Mouse (Mus musculus) embryo, embryonic 9.5 days (tissue): Measurements from ENCODE around the gene Capn9.
A peak's percentile ranks its signal among the peaks of the same experiment; 100 is the strongest.

Source experiments
- DNase-seq: peaks from one replicate; pipeline ENCODE4 v3.0.0-alpha.2; 2017; ENCODE audit errors: extremely low spot score

Capn9 gene

DNA sequence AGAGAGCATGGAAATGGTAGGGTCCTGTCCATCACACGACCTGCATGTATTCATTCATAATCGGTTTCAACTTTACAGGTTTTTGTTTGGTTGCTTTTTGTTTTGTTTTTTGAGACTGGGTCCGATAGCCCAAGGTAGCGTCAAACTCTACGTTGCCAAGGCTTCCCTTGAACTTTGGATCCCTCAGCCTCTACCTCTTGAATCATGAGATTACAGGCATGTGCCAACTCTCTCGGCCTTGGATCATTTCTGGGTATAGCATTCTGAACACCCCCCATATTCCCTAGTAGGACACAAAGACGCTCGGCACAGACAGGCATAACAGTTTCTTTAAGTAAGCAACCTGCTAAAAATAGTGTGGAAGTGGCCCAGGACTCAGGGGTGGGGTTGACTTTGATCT, 65.7 kb downstream of the Capn9 start:
- DNase-seq, result no peak

DNA sequence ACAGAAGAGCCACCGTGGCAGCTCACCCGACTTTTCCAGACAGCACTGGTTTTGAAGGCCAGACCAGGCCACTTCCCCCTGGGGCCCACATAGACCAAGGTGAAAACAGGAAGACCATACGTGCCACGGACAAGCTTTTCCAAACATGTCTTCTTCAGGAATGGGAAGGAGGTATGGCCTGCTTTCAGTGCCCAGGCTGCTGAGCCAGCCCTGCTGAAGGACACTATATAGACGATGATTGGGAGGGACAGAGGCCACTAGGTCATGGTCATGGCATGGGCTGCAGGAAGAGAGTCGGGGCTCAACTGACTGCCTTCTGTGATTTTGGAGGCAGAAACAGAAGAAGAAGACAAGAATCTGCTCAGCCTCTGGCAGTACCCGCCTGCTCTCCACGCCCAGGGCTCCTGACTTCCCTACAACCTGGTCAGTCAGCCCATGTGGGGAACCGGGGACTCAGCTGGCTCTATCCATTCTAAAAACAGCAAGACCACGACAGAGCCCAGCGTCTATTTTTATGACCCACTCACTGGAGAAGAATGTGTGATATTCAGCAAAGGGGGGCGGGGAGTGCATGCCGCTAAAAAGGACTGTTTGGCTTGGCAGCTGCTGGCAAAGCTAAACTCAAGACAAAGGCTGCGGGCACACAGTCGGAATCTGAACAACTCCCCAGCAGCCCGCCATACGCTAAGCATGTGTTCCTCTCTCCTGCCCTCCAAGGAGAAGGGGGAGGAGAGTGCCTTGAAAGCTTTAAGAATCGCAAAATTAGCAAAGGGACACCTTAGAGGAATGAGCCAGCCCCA, 67.8 kb downstream of the Capn9 start:
- DNase-seq, result no peak

DNA sequence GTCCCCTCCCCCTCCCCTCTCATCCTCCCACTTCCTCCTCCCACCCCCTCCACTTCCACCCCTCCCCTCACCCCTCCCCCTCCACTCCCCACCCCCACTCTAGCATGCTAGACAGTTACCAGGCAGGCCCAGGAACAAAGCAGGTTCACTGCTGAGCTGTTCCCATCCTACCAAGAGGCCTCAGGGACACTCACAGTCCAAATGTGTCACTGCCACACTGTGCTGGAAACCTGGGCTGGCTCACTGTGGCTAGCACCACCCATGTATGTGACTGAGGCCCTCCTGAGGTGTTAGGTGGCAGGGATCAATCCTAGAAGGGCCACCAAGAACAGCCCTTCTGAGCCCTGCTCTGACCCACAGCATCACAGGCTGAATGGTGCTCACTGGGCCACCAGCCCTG, 72.4 kb downstream of the Capn9 start:
- no peak for DNase-seq

DNA sequence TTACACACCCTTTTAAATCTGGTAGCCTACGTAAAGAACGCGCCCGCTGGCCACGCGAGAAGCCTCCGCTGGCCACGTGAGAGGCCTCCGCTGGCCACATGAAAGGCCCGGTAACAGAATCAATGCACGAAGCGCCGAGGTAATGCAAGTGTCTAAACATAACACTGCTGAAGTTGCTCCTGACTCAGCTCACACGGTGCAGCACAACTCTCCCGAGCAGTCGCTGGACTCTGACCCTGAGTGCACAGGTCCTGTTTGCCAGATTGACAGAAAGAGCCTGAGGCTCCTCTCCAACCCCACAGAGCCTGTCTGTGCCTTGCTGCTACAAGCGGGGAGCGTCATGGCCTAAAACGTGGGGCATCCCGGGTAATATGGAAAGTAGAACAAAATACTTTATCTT, 75.9 kb downstream of the Capn9 start:
- DNase-seq, result no peak

- DNase-seq, result peak; percentile 8
Measured at GRCm38 (mm10) chr8:124652546-124652945, 76.6 kb downstream of the Capn9 start.

DNA sequence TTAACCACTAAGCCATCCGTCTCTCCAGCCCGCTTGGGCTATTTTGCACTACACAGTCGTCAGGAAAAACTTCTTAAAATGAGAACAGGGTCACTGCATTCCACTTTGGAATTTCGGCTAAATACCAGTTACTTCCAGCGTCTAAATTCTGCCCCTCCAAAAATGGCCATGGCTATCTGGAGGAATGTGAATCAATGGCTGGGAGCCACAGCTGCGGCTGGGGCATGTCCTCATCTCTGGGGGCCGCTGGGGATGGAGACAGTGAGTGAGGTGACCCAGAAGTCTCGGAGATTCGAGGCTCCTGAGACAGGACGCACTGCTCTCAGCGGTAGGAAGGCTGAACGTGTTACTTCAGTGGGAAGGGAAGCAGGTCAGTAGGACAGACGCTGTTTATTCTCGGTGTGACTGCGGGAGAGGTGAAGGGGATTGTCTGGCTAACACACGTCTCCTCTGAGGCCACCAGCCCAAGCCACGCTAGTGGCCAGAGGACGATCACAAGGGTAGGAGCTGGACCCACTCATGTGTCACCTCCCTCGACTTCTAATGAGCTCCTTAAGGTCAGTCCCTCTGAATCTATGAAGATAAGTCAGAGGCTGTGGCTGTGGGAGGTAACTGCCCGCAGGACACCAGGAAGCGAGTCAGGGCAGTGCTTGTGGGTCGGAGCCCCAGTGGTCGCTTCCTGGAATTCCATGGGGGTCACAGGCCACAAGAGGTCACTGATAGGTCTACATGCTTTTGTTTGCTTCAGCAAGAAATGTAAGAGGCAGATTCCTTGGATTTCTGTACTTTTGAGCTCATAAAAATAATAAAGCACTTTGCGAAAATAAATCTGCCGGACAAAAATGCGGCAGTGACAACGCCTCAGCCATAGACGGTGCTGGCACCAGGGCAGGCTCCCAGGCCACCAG, 77.9 kb downstream of the Capn9 start:
- DNase-seq, result peak; percentile 54

DNA sequence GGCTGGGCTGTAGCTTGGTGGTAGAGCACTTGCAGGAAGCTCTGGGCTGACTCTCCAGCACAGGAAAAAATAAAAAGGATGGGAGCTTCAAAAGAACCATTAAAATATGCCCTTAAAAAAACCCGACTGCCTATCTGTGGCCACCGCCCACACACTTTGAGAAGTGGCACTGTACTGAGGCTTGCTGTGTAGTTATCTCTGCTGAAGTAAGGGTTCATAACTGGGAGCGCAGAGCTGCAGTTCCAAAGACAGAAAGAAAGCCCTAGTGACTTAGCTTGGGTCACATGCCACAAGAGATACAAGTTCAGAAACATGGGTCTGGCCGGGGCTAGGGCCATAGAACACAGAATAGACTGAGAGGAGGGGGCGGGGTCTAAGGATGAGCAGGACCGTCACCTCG, 82.0 kb downstream of the Capn9 start:
- DNase-seq, result no peak

GRCm38 (mm10) chr8:124658415-124658814, 82.5 kb downstream of the Capn9 start:
- no peak for DNase-seq

DNA sequence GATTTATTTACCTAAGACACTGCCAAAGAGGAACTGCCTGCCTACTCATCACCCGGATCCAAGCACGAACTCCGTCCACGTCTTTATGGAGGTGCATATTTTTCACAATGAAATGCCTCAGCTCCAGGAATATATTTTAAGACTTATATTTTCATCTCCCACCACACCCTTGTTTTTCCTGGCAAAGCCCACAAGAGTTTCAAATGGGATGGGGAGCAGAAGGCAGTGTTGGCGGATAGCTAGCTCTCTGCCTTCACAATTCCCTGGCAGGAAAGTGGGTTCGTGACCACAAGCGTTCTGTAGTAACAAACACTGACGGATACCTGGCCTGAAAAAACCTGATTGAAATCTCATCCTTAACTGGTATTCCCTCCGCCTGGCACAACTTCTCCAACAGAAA, 85.9 kb downstream of the Capn9 start:
- DNase-seq, result no peak

GRCm38 (mm10) chr8:124662446-124663111, 86.7 kb downstream of the Capn9 start:
- DNase-seq, result no peak

GRCm38 (mm10) chr8:124663112-124663873, 87.4 kb downstream of the Capn9 start, which contains the start of gene 2310022B05Rik:
Gene 2310022B05Rik, minus strand, starts transcription at chr8:124663369.
- peak; percentile 97 for DNase-seq

DNA sequence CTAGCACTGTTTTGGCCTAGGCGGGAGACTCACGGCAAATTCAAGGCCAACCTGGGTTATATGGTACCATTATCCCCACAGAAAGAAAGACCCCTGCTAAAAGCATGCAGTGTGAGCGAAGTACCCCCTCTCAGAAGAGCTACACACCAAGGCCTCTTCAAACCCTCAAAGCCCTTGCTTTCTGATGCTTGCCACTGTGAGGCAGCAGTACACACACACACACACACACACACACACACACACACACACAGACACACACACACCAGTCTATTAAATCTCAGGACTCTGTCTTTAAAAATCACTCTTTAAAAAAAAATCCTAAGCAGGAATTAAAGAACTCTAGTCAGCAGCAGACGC, 87.9 kb downstream of the Capn9 start:
- no peak for DNase-seq

DNA sequence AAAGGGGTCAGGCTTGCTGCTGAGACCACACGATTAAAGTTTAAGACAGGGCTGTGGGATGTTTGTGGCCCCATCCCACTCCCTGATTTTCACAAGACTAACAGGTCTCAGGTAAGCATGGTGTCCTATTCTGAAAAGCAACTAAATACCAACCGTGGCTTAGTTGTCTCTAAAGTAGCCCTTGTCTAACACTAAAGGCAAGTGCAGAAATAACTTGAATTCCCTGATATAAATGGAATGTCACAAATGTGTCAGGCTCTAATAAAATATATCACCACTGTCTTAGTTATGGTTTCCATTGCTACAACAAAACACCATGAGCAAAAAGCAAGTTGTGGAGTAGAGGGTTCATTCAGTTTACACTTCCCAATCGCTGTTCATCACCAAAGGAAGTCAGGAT, 88.5 kb downstream of the Capn9 start:
- no peak for DNase-seq
